Mouse (Mus musculus) lung, embryonic 16.5 days (tissue): ENCODE results near the gene Slc25a25. TPM values are rescaled to one million over a fixed set of nuclear protein-coding genes. Genes with fewer than 3 reads are reported as not detected.
A peak's percentile ranks its signal among the peaks of the same experiment; 100 is the strongest.

Source experiments
- ATAC-seq: fragments of 200-750 bp; cut with Nextera tagmentation; 2 replicates; pipeline ENCODE4 v1.8.0; 2017; ENCODE audit warnings: low read depth, mild to moderate bottlenecking, moderate library complexity
- H3K27ac ChIP-seq: fragments of 300-500 bp; sonication (generic); 2 replicates; pipeline ENCODE4 v1.5.1; 2014; ENCODE audit warnings: mild to moderate bottlenecking, control low read depth, low read length
- H3K27me3 ChIP-seq: fragments of 300-500 bp; sonication (generic); 2 replicates; pipeline ENCODE4 v1.6.1; 2014; ENCODE audit warnings: low read depth, low read length, mixed read lengths; ENCODE audit not compliant: control insufficient read depth, insufficient read depth
- H3K36me3 ChIP-seq: fragments of 300-500 bp; sonication (generic); 2 replicates; pipeline ENCODE4 v1.6.1; 2014; ENCODE audit warnings: low read length; ENCODE audit not compliant: control insufficient read depth, insufficient read depth
- H3K4me1 ChIP-seq: fragments of 300-500 bp; sonication (generic); replicated peaks from 2 replicates; pipeline ENCODE4 v1.6.1; 2014; ENCODE audit warnings: low read length, mixed read lengths; ENCODE audit not compliant: control insufficient read depth, insufficient read depth
- H3K4me2 ChIP-seq: fragments of 300-500 bp; sonication (generic); 2 replicates; pipeline ENCODE4 v1.6.1; 2014; ENCODE audit warnings: low read depth, low read length, control low read depth
- H3K4me3 ChIP-seq: fragments of 300-500 bp; sonication (generic); 2 replicates; pipeline ENCODE4 v1.5.1; 2014; ENCODE audit warnings: mild to moderate bottlenecking, low read length, control low read depth
- H3K9ac ChIP-seq: fragments of 300-500 bp; sonication (generic); 2 replicates; pipeline ENCODE4 v1.6.1; 2014; ENCODE audit warnings: low read length, control low read depth
- H3K9me3 ChIP-seq: fragments of 300-500 bp; sonication (generic); 2 replicates; pipeline ENCODE4 v1.6.1; 2016; ENCODE audit warnings: low read length; ENCODE audit not compliant: control insufficient read depth
- WGBS: fragments of 180-500 bp; shearing (Covaris S2); extraction: QIAGEN DNeasy Blood & Tissue Kit; methylation state at CpG from one replicate; pipeline ENCODE4 v1.1.7; 2014; 5-methylcytosine and 5-hydroxymethylcytosine counted together
- polyA plus RNA-seq: library from polyadenylated mRNA; unstranded; fragments of >200 nt; fragmentation: Nextera tagmentation; extraction: Ambion mirVana; gene quantifications from 2 replicates; pipeline ENCODE4 v1.2.1, GENCODE M21; 2015

Gene Slc25a25
- polyA plus RNA-seq, 1 experiment from 2014 or later = 17.5 TPM

DNA sequence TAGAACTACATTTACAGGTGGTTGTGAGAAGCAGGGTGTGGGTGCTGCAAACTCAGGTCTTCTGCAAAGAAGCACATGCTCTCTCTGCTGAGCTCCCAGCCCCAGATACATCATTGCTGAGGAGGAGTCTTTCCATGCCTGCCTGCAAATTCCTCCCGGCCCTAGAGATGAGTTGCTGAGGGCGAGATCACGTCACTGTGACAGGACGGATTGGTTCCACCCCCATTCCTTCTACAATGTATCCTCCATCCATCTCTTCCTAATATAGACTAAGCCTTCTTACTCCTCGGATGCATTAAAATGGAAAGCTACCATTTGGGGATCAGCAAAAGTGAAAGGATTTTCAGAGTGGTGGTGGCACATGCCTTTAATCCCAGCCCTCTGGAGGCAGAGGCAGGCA is 25.7 kb downstream of the Slc25a25 start:
- ATAC-seq = no peak
- Histone ChIP-seq H3K27me3 (no peaks in the 10 kb centered on the region), H3K36me3 (no peaks in the 10 kb centered on the region), H3K4me1 (peaks cover 60% of the 10 kb centered on the region), H3K4me3 (no peak overlapping the region), H3K9ac (no peak overlapping the region), H3K27ac (peak overlapping the region; percentile 7; the same call in 1 of the 2 replicates), H3K9me3 (no peaks in the 10 kb centered on the region), H3K4me2 (no peak overlapping the region)
- WGBS = 58% methylated on average over 5 of the region's 5 CpGs

DNA sequence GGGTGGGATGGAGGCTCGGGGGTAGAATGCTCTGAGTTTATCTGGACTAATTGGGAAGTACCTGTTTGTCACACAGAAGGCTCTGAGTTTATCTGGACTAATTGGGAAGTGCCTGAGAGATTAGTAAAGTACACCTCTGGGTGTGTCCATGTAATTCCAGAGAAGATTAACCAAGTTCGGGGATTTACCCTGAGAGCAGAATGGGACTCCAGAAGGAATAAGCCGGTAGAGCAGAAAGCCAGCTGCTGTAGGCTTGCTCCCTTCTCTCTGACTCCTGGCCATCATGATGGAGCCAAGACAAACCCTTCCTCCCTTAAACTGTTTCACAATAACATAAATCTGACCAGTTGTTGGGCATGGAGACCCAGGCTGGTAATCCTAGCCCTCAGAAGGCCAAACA is 26.4 kb downstream of the Slc25a25 start:
- Histone ChIP-seq H3K27ac (peak overlapping the region; percentile 96), H3K4me1 (peaks cover 52% of the 10 kb centered on the region), H3K27me3 (no peaks in the 10 kb centered on the region), H3K9me3 (no peaks in the 10 kb centered on the region), H3K4me2 (no peak overlapping the region), H3K9ac (no peak overlapping the region), H3K4me3 (no peak overlapping the region), H3K36me3 (no peaks in the 10 kb centered on the region)
- WGBS = 32% methylated on average over 3 of the region's 3 CpGs
- ATAC-seq = no peak

DNA sequence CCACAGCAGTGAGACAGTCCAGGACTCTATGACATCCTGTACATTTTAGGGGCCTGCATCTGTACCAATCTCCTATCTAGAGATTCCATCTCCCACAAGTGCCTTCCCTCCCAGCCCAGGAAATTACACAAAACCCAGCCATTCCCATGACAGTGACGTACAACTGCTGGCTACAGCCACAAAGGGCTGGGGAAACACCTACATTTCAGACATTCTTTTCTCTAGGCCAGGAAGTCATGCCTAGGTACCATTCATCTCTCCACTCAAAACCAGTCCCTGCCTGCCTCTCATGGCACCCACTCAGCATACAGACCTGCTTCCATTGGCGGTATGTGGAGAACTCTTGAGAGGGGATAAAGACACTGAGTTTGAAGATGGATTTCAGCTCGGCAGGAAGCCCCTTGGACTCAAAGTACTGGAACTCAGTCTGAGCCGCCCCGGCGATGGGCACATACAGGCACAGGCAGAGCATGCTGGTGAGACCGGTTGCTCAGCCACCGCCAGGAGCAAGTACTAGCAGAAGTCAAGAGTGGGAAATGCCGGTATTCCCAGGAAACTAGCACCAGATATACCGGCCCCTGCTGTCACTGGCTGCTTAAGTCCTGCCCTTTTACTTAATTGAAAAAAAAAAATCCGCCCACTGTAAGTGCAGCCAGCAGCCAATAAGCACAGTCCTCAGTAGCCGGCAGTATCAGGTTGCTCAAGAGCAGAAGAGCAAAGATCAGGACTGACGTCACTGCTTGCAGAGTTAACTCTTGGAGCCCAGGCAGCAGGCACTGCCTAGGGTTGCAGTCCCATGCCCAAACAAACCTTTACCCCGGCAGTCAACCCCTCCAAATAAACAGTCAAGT is 27.5 kb downstream of the Slc25a25 start:
- H3K9ac ChIP-seq = peak overlapping the region; percentile 50
- ATAC-seq = peak; percentile 90
- H3K36me3 ChIP-seq = peaks cover 3% of the 10 kb centered on the region
- no peaks in the 10 kb centered on the region for H3K9me3 ChIP-seq
- H3K4me3 ChIP-seq = peak overlapping the region; percentile 49
- peaks cover 42% of the 10 kb centered on the region for H3K4me1 ChIP-seq
- peak overlapping the region; percentile 96 for H3K27ac ChIP-seq
- peak overlapping the region; percentile 78 for H3K4me2 ChIP-seq
- under 1% methylated on average over 14 of the region's 14 CpGs for WGBS
- no peaks in the 10 kb centered on the region for H3K27me3 ChIP-seq

DNA sequence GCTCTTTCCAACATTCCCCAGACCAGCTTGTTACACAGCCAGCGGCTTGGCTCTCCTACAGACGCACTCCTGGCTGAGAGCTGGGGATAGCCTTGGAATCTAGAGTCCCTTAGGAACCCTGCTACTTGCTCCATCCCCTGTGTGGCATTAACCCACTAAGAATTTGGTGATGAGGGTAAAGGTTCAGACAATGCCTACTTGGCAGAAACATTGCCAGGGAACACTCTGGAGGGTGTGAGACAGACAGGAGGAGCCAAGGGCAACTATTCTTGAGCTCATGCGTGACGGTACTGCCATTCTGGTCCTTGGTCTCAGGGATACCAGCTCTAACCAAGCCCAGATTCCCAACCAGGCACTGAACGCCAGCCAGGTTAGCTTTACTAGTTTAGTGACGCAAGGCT is 29.4 kb downstream of the Slc25a25 start:
- Histone ChIP-seq H3K27ac (no peak overlapping the region), H3K27me3 (no peaks in the 10 kb centered on the region), H3K4me3 (no peak overlapping the region), H3K9me3 (no peaks in the 10 kb centered on the region), H3K4me2 (no peak overlapping the region), H3K4me1 (peaks cover 28% of the 10 kb centered on the region), H3K36me3 (peaks cover 14% of the 10 kb centered on the region), H3K9ac (no peak overlapping the region)
- 93% methylated on average over 6 of the region's 6 CpGs for WGBS
- no peak for ATAC-seq

DNA sequence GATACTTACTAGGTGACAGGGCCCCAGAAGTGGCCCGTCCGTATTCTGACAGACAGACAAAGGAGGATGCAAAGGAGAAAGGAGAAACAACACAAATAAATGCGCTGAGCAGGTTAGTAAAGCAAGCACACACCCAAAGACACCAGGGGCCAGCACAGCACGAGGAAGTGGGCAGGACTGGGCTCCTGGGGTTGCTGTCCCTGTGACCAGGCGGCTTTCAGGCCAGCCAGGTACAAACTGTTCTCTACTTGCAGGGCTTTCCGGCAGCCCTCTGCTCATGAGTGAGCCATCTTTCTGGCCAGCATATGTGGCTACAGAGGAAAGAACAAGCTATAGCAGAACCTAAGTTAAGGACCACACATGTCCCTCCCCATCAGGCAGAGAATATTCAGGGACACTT is 30.6 kb downstream of the Slc25a25 start:
- Histone ChIP-seq H3K9ac (no peak overlapping the region), H3K27ac (no peak overlapping the region), H3K9me3 (no peaks in the 10 kb centered on the region), H3K4me1 (peaks cover 26% of the 10 kb centered on the region), H3K4me2 (no peak overlapping the region), H3K36me3 (peaks cover 15% of the 10 kb centered on the region), H3K27me3 (no peaks in the 10 kb centered on the region), H3K4me3 (no peak overlapping the region)
- ATAC-seq = no peak
- WGBS = 88% methylated on average over 6 of the region's 6 CpGs

DNA sequence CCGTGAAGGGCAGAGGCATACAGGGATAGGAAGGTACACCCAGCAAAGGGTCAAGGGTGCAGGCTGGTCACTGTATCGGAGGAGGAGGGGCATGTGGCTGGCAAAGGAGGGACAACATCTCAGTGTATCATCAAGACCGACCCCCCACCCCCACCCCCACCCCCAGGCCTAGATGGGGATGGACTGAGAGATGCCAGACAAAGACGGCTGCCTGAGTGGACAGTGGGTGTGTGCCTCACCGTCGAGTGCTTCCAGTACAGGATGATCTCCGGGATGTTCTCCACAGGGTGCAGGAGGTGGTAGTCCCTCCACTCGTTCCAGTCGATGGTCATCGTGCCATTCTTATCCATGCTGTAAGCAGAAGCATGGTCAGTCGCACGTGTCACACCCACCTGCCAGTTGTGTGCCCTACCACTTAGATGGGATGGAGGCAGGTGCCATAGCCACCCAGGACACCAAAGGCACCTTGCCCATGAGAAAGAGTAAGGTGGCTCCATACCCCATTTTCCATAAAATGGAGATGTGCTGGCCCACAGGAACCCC is 31.1 kb downstream of the Slc25a25 start:
- Histone ChIP-seq H3K27ac (no peak overlapping the region), H3K4me1 (peaks cover 23% of the 10 kb centered on the region), H3K36me3 (peaks cover 20% of the 10 kb centered on the region), H3K9me3 (no peaks in the 10 kb centered on the region), H3K4me3 (no peak overlapping the region), H3K9ac (no peak overlapping the region), H3K4me2 (no peak overlapping the region), H3K27me3 (no peaks in the 10 kb centered on the region)
- ATAC-seq = no peak
- 87% methylated on average over 12 of the region's 12 CpGs for whole genome bisulfite sequencing

DNA sequence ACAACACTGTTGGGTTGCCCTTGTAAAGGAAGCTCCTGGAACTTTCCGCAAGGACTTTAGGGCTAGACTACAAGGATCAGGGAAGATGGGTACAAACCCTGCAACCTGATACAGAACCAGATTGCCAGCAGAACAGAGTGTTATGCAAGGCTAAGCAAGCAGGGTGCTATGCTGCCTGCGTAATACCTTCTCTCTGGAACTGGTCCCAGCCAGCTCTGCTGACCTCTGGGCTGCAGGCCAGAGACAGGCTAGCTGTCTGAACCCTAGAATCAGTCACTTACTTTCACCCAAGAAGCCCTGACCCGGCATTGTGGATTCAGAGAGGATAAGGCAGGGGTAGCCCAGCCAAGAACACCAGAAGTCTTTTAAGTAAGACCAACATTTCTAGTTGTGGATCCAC is 31.9 kb downstream of the Slc25a25 start:
- ATAC-seq = no peak
- Histone ChIP-seq H3K4me3 (no peak overlapping the region), H3K9ac (no peak overlapping the region), H3K4me2 (no peak overlapping the region), H3K4me1 (peaks cover 15% of the 10 kb centered on the region), H3K27me3 (no peaks in the 10 kb centered on the region), H3K36me3 (peaks cover 22% of the 10 kb centered on the region), H3K27ac (no peak overlapping the region), H3K9me3 (no peaks in the 10 kb centered on the region)
- 76% methylated on average over 3 of the region's 3 CpGs for WGBS

DNA sequence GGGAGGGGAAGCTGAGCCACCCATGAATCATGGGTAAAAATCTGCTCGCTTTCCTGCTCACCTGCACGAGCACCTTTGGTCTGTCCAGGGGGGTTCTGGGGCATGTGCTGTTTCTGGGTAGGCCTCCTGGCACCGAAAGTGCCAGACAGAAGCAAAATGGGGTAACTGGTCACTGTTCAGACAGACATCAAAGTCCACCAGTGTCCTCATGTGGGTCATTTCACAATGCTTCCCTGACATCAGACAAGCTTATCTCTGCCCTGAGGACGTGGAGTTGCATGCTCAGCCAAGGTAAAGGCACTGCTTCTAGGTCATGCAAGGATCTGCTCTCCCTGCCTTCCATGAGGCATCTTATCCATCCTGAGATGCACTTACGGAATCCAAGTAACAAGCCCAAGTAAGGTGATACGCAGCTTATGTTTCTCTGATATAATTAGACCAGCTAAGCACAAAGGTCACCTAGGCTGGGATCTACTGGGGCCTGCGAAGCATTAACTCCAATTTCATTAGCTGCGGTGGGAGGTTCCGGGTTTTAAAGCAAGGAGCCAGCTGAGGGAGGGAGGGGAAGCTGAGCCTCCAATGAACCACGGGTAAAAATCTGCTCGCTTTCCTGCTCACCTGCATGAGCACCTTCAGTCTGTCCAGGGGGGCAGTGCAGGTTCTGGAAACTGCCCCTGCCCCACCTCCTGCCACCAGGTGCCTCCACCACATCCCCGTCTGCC is 32.7 kb downstream of the Slc25a25 start:
- ATAC-seq = no peak
- Histone ChIP-seq H3K4me2 (no peak overlapping the region), H3K4me3 (no peak overlapping the region), H3K9me3 (no peaks in the 10 kb centered on the region), H3K4me1 (peaks cover 9% of the 10 kb centered on the region), H3K27me3 (no peaks in the 10 kb centered on the region), H3K27ac (no peak overlapping the region), H3K36me3 (peaks cover 22% of the 10 kb centered on the region), H3K9ac (no peak overlapping the region)
- WGBS = 79% methylated on average over 12 of the region's 12 CpGs

DNA sequence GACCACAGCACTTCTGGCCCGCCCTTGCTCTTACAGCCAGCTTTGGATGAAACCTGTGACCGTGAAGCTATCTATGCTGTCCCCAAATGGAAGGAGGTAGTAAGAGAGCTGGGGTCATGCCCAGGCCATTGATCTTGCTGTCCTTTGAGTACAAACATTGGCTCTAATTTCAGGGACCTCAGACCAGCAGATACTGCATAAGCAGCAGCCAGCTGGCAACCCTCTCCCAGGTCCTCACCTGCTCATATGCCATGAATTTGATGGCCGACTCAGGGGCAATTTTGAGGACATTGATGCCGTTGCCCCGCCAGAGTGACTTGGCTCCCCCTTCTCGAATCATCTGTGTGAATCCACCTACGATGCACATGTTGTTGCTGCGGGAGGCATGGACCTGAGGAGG is 33.8 kb downstream of the Slc25a25 start:
- no peak for ATAC-seq
- Histone ChIP-seq H3K9ac (no peak overlapping the region), H3K9me3 (no peaks in the 10 kb centered on the region), H3K4me1 (no peaks in the 10 kb centered on the region; the same call in 1 of the 2 replicates), H3K36me3 (peaks cover 22% of the 10 kb centered on the region), H3K27me3 (no peaks in the 10 kb centered on the region), H3K4me2 (no peak overlapping the region), H3K4me3 (no peak overlapping the region), H3K27ac (no peak overlapping the region)
- 69% methylated on average over 8 of the region's 8 CpGs for WGBS
